Mouse (Mus musculus) CH12.LX (cell line): ENCODE results near the gene Mospd3. TPM values are rescaled to one million over a fixed set of nuclear protein-coding genes. Genes with fewer than 3 reads are reported as not detected.

Experiments used
- DNase-seq: peaks from one replicate; pipeline ENCODE4 v3.0.0-alpha.2; 2013; ENCODE audit errors: extremely low read depth
- H3K27ac ChIP-seq: 2 replicates; pipeline ENCODE4 v1.5.1; 2012; ENCODE audit warnings: low read depth, mild to moderate bottlenecking, control low read depth, moderate library complexity; ENCODE audit not compliant: insufficient read depth
- H3K27me3 ChIP-seq: replicated peaks from 2 replicates; pipeline ENCODE3; 2012; ENCODE audit warnings: inconsistent platforms
- H3K36me3 ChIP-seq, 2 experiments: replicated peaks in 1 of 2; 2 replicates each; pipeline versions ENCODE3 to v1.6.1; 2012; ENCODE audit warnings: inconsistent platforms in 1 of 2, low read length in 1 of 2, mild to moderate bottlenecking in 1 of 2, mixed read lengths in 1 of 2, moderate library complexity in 1 of 2; ENCODE audit not compliant: control insufficient read depth in 1 of 2, insufficient read depth in 1 of 2
- H3K4me1 ChIP-seq, 2 experiments: 2 replicates each; pipeline ENCODE4 v1.6.1; 2012; ENCODE audit warnings: inconsistent platforms in 1 of 2, moderate library complexity in 1 of 2; ENCODE audit not compliant: insufficient read depth in 2 of 2, control insufficient read depth in 1 of 2
- H3K4me2 ChIP-seq: 2 replicates; pipeline ENCODE4 v1.6.1; 2012; ENCODE audit warnings: low read depth, mild to moderate bottlenecking, control low read depth; ENCODE audit not compliant: poor library complexity, insufficient read depth, severe bottlenecking
- H3K4me3 ChIP-seq, 3 experiments: fragments of 150-350 bp in 1 of 3; sonication (generic) in 1 of 3; replicated peaks in 1 of 3; 2 replicates each; pipeline versions ENCODE3 to v1.5.1; 2011 to 2012; ENCODE audit warnings: low read depth in 2 of 3, low read length in 2 of 3, mild to moderate bottlenecking in 2 of 3, moderate library complexity in 2 of 3, control low read depth in 1 of 3, improper control_type of control experiment in 1 of 3, inconsistent platforms in 1 of 3, mixed read lengths in 1 of 3; ENCODE audit not compliant: poor library complexity in 1 of 3
- H3K79me2 ChIP-seq: replicated peaks from 2 replicates; pipeline ENCODE4 v1.6.1; 2012; ENCODE audit warnings: mild to moderate bottlenecking, moderate library complexity; ENCODE audit not compliant: control insufficient read depth, poor library complexity, insufficient read depth, severe bottlenecking; ENCODE audit errors: extremely low read depth
- H3K9ac ChIP-seq: 2 replicates; pipeline ENCODE4 v1.6.1; 2012; ENCODE audit warnings: low read depth, mild to moderate bottlenecking, control low read depth, moderate library complexity; ENCODE audit not compliant: insufficient read depth
- H3K9me3 ChIP-seq: replicated peaks from 2 replicates; pipeline ENCODE3; 2012; ENCODE audit warnings: low read length, inconsistent platforms, mixed read lengths
- CHD2 ChIP-seq: IDR thresholded peaks from 2 replicates; pipeline ENCODE4 v1.6.1; 2011; ENCODE audit warnings: low read length, improper control_type of control experiment
- E2F4 ChIP-seq: IDR thresholded peaks from 2 replicates; pipeline ENCODE4 v1.6.1; 2011; ENCODE audit warnings: low read depth, low read length, improper control_type of control experiment; ENCODE audit not compliant: insufficient replicate concordance
- ELF1 ChIP-seq: IDR thresholded peaks from 2 replicates; pipeline ENCODE4 v1.6.1; 2014; ENCODE audit warnings: low read depth, mild to moderate bottlenecking, inconsistent platforms, low read length, improper control_type of control experiment
- ETS1 ChIP-seq: conservative IDR thresholded peaks from 2 replicates; pipeline ENCODE4 v1.6.1; 2012; ENCODE audit warnings: low read depth, mild to moderate bottlenecking, inconsistent platforms, low read length, improper control_type of control experiment, moderate library complexity
- GABPA ChIP-seq: IDR thresholded peaks from 2 replicates; pipeline ENCODE4 v1.6.1; 2012; ENCODE audit warnings: low read depth, low read length, improper control_type of control experiment, inconsistent platforms; ENCODE audit not compliant: insufficient replicate concordance
- HCFC1 ChIP-seq: IDR thresholded peaks from 2 replicates; pipeline ENCODE4 v1.6.1; 2012; ENCODE audit warnings: low read depth, mild to moderate bottlenecking, inconsistent platforms, low read length, improper control_type of control experiment
- JUN ChIP-seq: IDR thresholded peaks from 2 replicates; pipeline ENCODE4 v1.6.1; 2011; ENCODE audit warnings: low read depth, mild to moderate bottlenecking, low read length, improper control_type of control experiment, moderate library complexity; ENCODE audit not compliant: insufficient read depth
- MAX ChIP-seq: IDR thresholded peaks from 2 replicates; pipeline ENCODE4 v1.6.1; 2011; ENCODE audit warnings: low read length, improper control_type of control experiment
- MAZ ChIP-seq: IDR thresholded peaks from 2 replicates; pipeline ENCODE4 v1.6.1; 2012; ENCODE audit warnings: low read depth, mild to moderate bottlenecking, inconsistent platforms, low read length, improper control_type of control experiment, moderate library complexity
- MYC ChIP-seq: IDR thresholded peaks from 2 replicates; pipeline ENCODE4 v1.6.1; 2011; ENCODE audit warnings: low read depth, mild to moderate bottlenecking, improper control_type of control experiment, low read length
- PAX5 ChIP-seq: IDR thresholded peaks from 2 replicates; pipeline ENCODE4 v1.6.1; 2012; ENCODE audit warnings: low read length, inconsistent platforms, mixed read lengths
- RCOR1 ChIP-seq: conservative IDR thresholded peaks from 2 replicates; pipeline ENCODE4 v1.6.1; 2012; ENCODE audit warnings: low read depth, mild to moderate bottlenecking, inconsistent platforms, low read length, improper control_type of control experiment
- SMC3 ChIP-seq: IDR thresholded peaks from 2 replicates; pipeline ENCODE4 v1.6.1; 2011; ENCODE audit warnings: low read depth, low read length, improper control_type of control experiment
- UBTF ChIP-seq: IDR thresholded peaks from 2 replicates; pipeline ENCODE4 v1.6.1; 2012; ENCODE audit warnings: low read depth, mild to moderate bottlenecking, inconsistent platforms, low read length, improper control_type of control experiment, moderate library complexity
- USF1 ChIP-seq: IDR thresholded peaks from 2 replicates; pipeline ENCODE4 v1.6.1; 2014; ENCODE audit warnings: low read depth, mild to moderate bottlenecking, inconsistent platforms, low read length, improper control_type of control experiment
- USF2 ChIP-seq: conservative IDR thresholded peaks from 2 replicates; pipeline ENCODE4 v1.6.1; 2011; ENCODE audit warnings: low read depth, low read length, improper control_type of control experiment
- ZKSCAN1 ChIP-seq: IDR thresholded peaks from 2 replicates; pipeline ENCODE4 v1.6.1; 2012; ENCODE audit warnings: low read depth, inconsistent platforms, low read length, improper control_type of control experiment, borderline replicate concordance
- dilution Hi-C: fragments of 300-500 bp; cut with MboI; formaldehyde crosslinking; loops from 2 replicates; pipeline ENCODE4 v1.14.3; 2020; ENCODE audit warnings: low sequenced_read_pairs; ENCODE audit not compliant: extremely low pct_unique_long_range_greater_than_20kb, extremely low pct_ligation_motif_present
- in situ Hi-C: fragments of 300-500 bp; cut with MboI; formaldehyde crosslinking; loops from 3 replicates; pipeline ENCODE4 v1.14.3; 2019; ENCODE audit warnings: low sequenced_read_pairs, low pct_ligation_motif_present, low pct_unique_long_range_greater_than_20kb, mixed read lengths
- polyA plus RNA-seq: library from polyadenylated mRNA; unstranded; fragments of >175 nt; gene quantifications from 2 replicates; pipeline ENCODE4 v1.2.1, GENCODE M21; 2012; ENCODE audit warnings: low read depth; ENCODE audit not compliant: insufficient read length
- total RNA-seq, 2 experiments: library from RNA; depleted of rRNA; stranded (reverse); fragments of 300-350 nt in 1 of 2; fragments of >200 nt in 1 of 2; gene quantifications; 2 replicates each; pipeline ENCODE4 v1.2.3; 2012 to 2014

Mospd3 gene
- total and polyA plus RNA-seq, 3 experiments, result 1.5 to 23.7 (median 4.2) TPM

DNA sequence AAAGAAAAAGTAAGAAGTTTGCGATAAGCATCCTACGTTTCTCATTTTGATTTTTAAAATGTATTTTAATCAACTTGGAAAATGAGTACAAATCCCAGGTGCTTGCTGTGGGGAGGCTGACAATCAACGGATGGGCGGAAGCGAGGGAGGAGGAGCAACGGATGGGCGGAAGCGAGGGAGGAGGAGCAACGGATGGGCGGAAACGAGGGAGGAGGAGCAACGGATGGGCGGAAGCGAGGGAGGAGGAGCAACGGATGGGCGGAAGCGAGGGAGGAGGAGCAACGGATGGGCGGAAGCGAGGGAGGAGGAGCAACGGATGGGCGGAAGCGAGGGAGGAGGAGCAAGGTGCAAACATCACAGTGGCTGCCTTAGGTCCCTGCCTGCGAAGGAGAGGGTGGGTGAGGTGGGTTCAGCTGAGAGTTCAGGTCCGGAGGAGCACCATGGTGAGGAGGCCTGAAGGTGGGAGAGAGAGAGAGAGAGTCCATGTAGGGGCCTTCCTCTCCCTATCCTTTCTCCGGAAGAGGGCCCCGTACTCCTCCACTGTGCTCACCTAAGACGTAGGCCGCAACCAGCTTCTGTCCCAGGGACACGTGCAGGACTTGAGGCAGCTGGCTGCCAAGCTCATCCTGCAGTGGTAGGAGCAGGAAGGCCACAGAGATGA is 4.1 kb downstream of the Mospd3 start:
- H3K9ac ChIP-seq, result no peak overlapping the region
- DNase-seq, result no peak
- in situ Hi-C loops, result no loop called here
- H3K4me3 ChIP-seq, result no peak overlapping the region
- peaks cover 12 to 22% of the 10 kb centered on the region in 2 experiments for H3K36me3 ChIP-seq
- TF ChIP-seq E2F4, result no peak
- H3K9me3 ChIP-seq, result no peaks in the 10 kb centered on the region
- H3K79me2 ChIP-seq, result no peaks in the 10 kb centered on the region
- dilution Hi-C loops, result no loop called here
- H3K27ac ChIP-seq, result no peak overlapping the region
- no peaks in the 10 kb centered on the region for H3K27me3 ChIP-seq
- H3K4me1 ChIP-seq, result peaks cover 8 to 13% of the 10 kb centered on the region in 2 experiments
- H3K4me2 ChIP-seq, result no peak overlapping the region

DNA sequence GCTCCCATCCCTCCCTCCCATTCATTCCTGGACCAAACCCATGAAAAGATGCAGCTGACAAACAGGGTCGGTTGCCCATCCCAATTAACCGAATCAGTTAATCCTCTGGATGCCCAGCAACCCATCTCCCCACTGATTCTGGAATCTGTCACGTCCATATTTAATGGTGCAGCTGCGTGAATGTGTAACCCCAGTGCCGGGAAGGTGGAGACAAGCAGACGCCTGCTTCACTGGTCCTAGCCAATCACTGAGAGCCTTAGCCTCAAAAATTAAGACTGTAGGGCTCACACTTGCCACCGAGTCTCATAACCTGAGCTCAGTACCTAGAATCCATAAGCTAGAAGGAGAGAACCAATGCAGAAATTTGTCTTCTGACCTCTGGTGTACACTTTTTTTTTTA is 4.9 kb downstream of the Mospd3 start:
- Histone ChIP-seq H3K4me1 (peaks cover 8 to 13% of the 10 kb centered on the region in 2 experiments), H3K36me3 (peaks cover 12 to 22% of the 10 kb centered on the region in 2 experiments), H3K79me2 (no peaks in the 10 kb centered on the region), H3K9me3 (no peaks in the 10 kb centered on the region), H3K9ac (no peak overlapping the region), H3K27ac (no peak overlapping the region), H3K4me3 (no peak overlapping the region), H3K4me2 (no peak overlapping the region), H3K27me3 (no peaks in the 10 kb centered on the region)
- dilution Hi-C loops, result no loop called here
- DNase-seq, result no peak
- in situ Hi-C loops, result no loop called here
- no peak for TF ChIP-seq GABPA
- TF ChIP-seq RCOR1, result no peak
- TF ChIP-seq PAX5, result no peak
- no peak for TF ChIP-seq UBTF
- TF ChIP-seq CHD2, result no peak
- no peak for TF ChIP-seq ZKSCAN1
- TF ChIP-seq JUN, result no peak
- no peak for TF ChIP-seq E2F4
- no peak for TF ChIP-seq MAZ
- TF ChIP-seq ELF1, result no peak
- no peak for TF ChIP-seq ETS1
- no peak for TF ChIP-seq USF2
- no peak for TF ChIP-seq MAX
- TF ChIP-seq HCFC1, result no peak

GRCm38 (mm10) chr5:137590507-137590906 is 10.4 kb downstream of the Mospd3 start:
- in situ Hi-C loops (no loop called here), dilution Hi-C loops (no loop called here)
- Histone ChIP-seq H3K4me2 (no peak overlapping the region), H3K9me3 (peaks cover 6% of the 10 kb centered on the region), H3K4me3 (no peak overlapping the region), H3K4me1 (no peaks in the 10 kb centered on the region; a peak in 1 of 4 replicates), H3K9ac (no peak overlapping the region), H3K27me3 (no peaks in the 10 kb centered on the region), H3K79me2 (no peaks in the 10 kb centered on the region), H3K36me3 (no peaks in the 10 kb centered on the region), H3K27ac (no peak overlapping the region)
- TF ChIP-seq USF1 (no peak), MYC (no peak), USF2 (no peak), SMC3 (no peak)
- DNase-seq, result no peak
